Mouse (Mus musculus) small intestine, adult 2 months (tissue): ENCODE data around the gene Gdap1l1.

ENCODE experiments used
- CTCF ChIP-seq: fragments of 200-500 bp; IDR thresholded peaks from 2 replicates; pipeline ENCODE4 v1.5.1; 2012; ENCODE audit warnings: low read depth, mild to moderate bottlenecking, control low read depth, inconsistent platforms, low read length, moderate library complexity, mixed read lengths; ENCODE audit not compliant: insufficient replicate concordance, insufficient read length; ENCODE audit errors: extremely low read depth
- POLR2A ChIP-seq: fragments of 200-500 bp; IDR thresholded peaks from 2 replicates; pipeline ENCODE4 v1.6.1; 2012; ENCODE audit warnings: low read depth, mild to moderate bottlenecking, control low read depth, inconsistent platforms, low read length, moderate library complexity

GRCm38 (mm10) chr2:163460622-163461021, 22.3 kb downstream of the Gdap1l1 start:
- TF ChIP-seq CTCF (no peak), POLR2A (no peak)
